In the genomic region with DNA sequence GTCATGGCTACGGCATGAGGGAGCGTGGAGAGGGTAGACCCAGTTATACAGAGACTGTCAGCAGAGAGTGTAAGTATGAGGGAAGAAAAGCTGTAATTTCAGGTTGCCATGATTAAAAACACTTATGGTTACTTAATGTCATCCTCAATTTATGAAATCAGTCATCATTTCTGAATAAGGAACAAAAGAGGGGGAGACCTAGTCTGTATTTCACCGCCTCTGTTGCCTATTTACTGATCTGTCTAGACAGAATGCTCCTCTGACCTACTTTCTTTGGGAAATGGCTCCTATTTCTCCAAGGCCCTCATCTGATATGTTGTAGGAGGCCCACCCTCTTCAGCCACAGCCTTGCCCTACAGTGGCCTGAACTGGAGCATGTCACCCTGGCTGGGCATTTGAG, we compare ENCODE assay signal across 31 mouse cellular contexts.
"Had no signal": no experiment of that assay in that cellular context is flagged by ENCODE, and none has a peak within 500 bp of the region (broad histone marks: within the 10 kb centered on the region; RNA-seq: fewer than 3 reads in every experiment).

No protein-coding gene starts in this region.

- ATAC-seq: liver, embryonic 12.5 days; liver, postnatal 0 days; lung, postnatal 0 days; midbrain, embryonic 13.5 days; midbrain, embryonic 15.5 days had no signal

- H3K9ac ChIP-seq: limb, embryonic 12.5 days; limb, embryonic 13.5 days; limb, embryonic 15.5 days; liver, embryonic 12.5 days; liver, embryonic 13.5 days; liver, embryonic 14.5 days; liver, embryonic 15.5 days; liver, postnatal 0 days; lung, embryonic 14.5 days; lung, embryonic 15.5 days; midbrain, embryonic 12.5 days; midbrain, embryonic 13.5 days; midbrain, embryonic 15.5 days had no signal

- H3K36me3 ChIP-seq: limb, embryonic 10.5 days; limb, embryonic 15.5 days; liver, embryonic 12.5 days; liver, embryonic 13.5 days; liver, embryonic 15.5 days; lung, embryonic 15.5 days had no signal

- H3K4me1 ChIP-seq: limb, embryonic 10.5 days; limb, embryonic 12.5 days; limb, embryonic 15.5 days; lung, embryonic 15.5 days; megakaryocyte, embryonic 14.5 days; midbrain, embryonic 12.5 days; midbrain, embryonic 13.5 days; midbrain, embryonic 15.5 days had no signal

- H3K27ac ChIP-seq: left cerebral cortex, adult 2 months; limb, embryonic 10.5 days; limb, embryonic 12.5 days; limb, embryonic 13.5 days; limb, embryonic 15.5 days; liver, embryonic 12.5 days; liver, embryonic 13.5 days; liver, embryonic 14.5 days; liver, embryonic 15.5 days; lung, embryonic 15.5 days; macrophage; midbrain, embryonic 10.5 days; midbrain, embryonic 12.5 days; midbrain, embryonic 13.5 days; midbrain, embryonic 15.5 days had no signal

- DNase-seq: layer of hippocampus, postnatal 36 days; left cerebral cortex, postnatal 4 days; liver; liver, embryonic 13.5 days; liver, postnatal 0 days; lung, adult 18-20 months; lung, adult 2 months; lung, embryonic 14.5 days; lung, postnatal 10 days; lung, postnatal 14 days; lung, postnatal 36 days; lung, postnatal 4 days; midbrain, embryonic 14.5 days had no signal

- H3K4me3 ChIP-seq: left cerebral cortex, adult 2 months; limb, embryonic 10.5 days; limb, embryonic 12.5 days; limb, embryonic 13.5 days; limb, embryonic 15.5 days; liver, embryonic 12.5 days; liver, embryonic 13.5 days; liver, embryonic 15.5 days; lung, embryonic 15.5 days; megakaryocyte, embryonic 14.5 days; midbrain, embryonic 10.5 days; midbrain, embryonic 12.5 days; midbrain, embryonic 13.5 days; midbrain, embryonic 15.5 days; myocyte had no signal

- H3K4me2 ChIP-seq: limb, embryonic 12.5 days; limb, embryonic 13.5 days; limb, embryonic 15.5 days; liver, embryonic 11.5 days; liver, embryonic 12.5 days; liver, embryonic 13.5 days; liver, embryonic 15.5 days; lung, embryonic 14.5 days; lung, embryonic 15.5 days; midbrain, embryonic 12.5 days; midbrain, embryonic 13.5 days; midbrain, embryonic 15.5 days had no signal

- H3K27me3 ChIP-seq: limb, embryonic 12.5 days; limb, embryonic 13.5 days; limb, embryonic 15.5 days; liver, embryonic 12.5 days; liver, embryonic 13.5 days; liver, embryonic 15.5 days; lung, embryonic 15.5 days; midbrain, embryonic 12.5 days; midbrain, embryonic 13.5 days; midbrain, embryonic 15.5 days had no signal

- H3K9me3 ChIP-seq: limb, embryonic 10.5 days; limb, embryonic 12.5 days; limb, embryonic 13.5 days; limb, embryonic 15.5 days; liver, embryonic 12.5 days; liver, embryonic 13.5 days; liver, embryonic 15.5 days; lung, embryonic 15.5 days; megakaryocyte, embryonic 14.5 days; midbrain, embryonic 10.5 days; midbrain, embryonic 12.5 days; midbrain, embryonic 13.5 days; midbrain, embryonic 15.5 days had no signal
